Mouse (Mus musculus) fat pad, adult 2 months (tissue): ENCODE measurements at regions not wholly inside any gene's neighbourhood (a gene's known extent, or its start where the extent isn't known, plus 50 kb on each side); places are given as distances from the start of the nearest gene placed in this dataset.

Source experiments
- DNase-seq: peaks from one replicate; pipeline ENCODE4 v3.0.0-alpha.2; 2011; ENCODE audit warnings: low read depth, low spot score; ENCODE audit errors: extremely low read depth

- peak; percentile 8 for DNase-seq
Measured at GRCm38 (mm10) chr2:124772055-124772708, 295.7 kb upstream of the Slc24a5 start.

- DNase-seq: no peak
Measured at GRCm38 (mm10) chr2:124775737-124776136, 292.2 kb upstream of the Slc24a5 start.

- DNase-seq: no peak
Measured at GRCm38 (mm10) chr2:124792633-124793036, 275.3 kb upstream of the Slc24a5 start.

- DNase-seq: no peak
Measured at GRCm38 (mm10) chr2:124811709-124812108, 256.2 kb upstream of the Slc24a5 start.

GRCm38 (mm10) chr2:124816814-124817213, 251.1 kb upstream of the Slc24a5 start:
- no peak for DNase-seq

- DNase-seq: no peak
Measured at GRCm38 (mm10) chr2:124819846-124820245, 248.1 kb upstream of the Slc24a5 start.

- no peak for DNase-seq
Measured at GRCm38 (mm10) chr2:124820821-124821220, 247.1 kb upstream of the Slc24a5 start.

- no peak for DNase-seq
Measured at GRCm38 (mm10) chr2:124821366-124821765, 246.6 kb upstream of the Slc24a5 start.

- DNase-seq: no peak
Measured at GRCm38 (mm10) chr2:124848812-124849211, 219.1 kb upstream of the Slc24a5 start.

- no peak for DNase-seq
Measured at GRCm38 (mm10) chr2:124858504-124858903, 209.4 kb upstream of the Slc24a5 start.

- no peak for DNase-seq
Measured at GRCm38 (mm10) chr2:124888209-124888608, 179.7 kb upstream of the Slc24a5 start.

GRCm38 (mm10) chr2:124895002-124895401, 172.9 kb upstream of the Slc24a5 start:
- DNase-seq: no peak

GRCm38 (mm10) chr2:124903556-124903955, 164.4 kb upstream of the Slc24a5 start:
- DNase-seq: no peak

- DNase-seq: no peak
Measured at GRCm38 (mm10) chr2:124905076-124905475, 162.8 kb upstream of the Slc24a5 start.

- no peak for DNase-seq
Measured at GRCm38 (mm10) chr2:124918986-124919761, 148.8 kb upstream of the Slc24a5 start.

GRCm38 (mm10) chr2:124919762-124920255, 148.1 kb upstream of the Slc24a5 start:
- no peak for DNase-seq

GRCm38 (mm10) chr2:124920265-124920664, 147.7 kb upstream of the Slc24a5 start:
- no peak for DNase-seq

- no peak for DNase-seq
Measured at GRCm38 (mm10) chr2:124927882-124928758, 139.8 kb upstream of the Slc24a5 start.

GRCm38 (mm10) chr2:124928759-124929113, 139.2 kb upstream of the Slc24a5 start:
- no peak for DNase-seq

- no peak for DNase-seq
Measured at GRCm38 (mm10) chr2:124930719-124931118, 137.2 kb upstream of the Slc24a5 start.

- DNase-seq: no peak
Measured at GRCm38 (mm10) chr2:124932566-124932965, 135.4 kb upstream of the Slc24a5 start.
